Mouse (Mus musculus) E14TG2a.4 (cell line): ENCODE data around the gene Triobp.

Source experiments
- CTCF ChIP-seq: conservative IDR thresholded peaks from 2 replicates; pipeline ENCODE4 v1.5.1; 2014; ENCODE audit warnings: low read length
- NANOG ChIP-seq: IDR thresholded peaks from 2 replicates; pipeline ENCODE4 v1.6.1; 2014; ENCODE audit warnings: borderline replicate concordance, low read length, mixed read lengths
- POU5F1 ChIP-seq: IDR thresholded peaks from 2 replicates; pipeline ENCODE4 v1.6.1; 2014; ENCODE audit warnings: low read length, borderline replicate concordance

DNA sequence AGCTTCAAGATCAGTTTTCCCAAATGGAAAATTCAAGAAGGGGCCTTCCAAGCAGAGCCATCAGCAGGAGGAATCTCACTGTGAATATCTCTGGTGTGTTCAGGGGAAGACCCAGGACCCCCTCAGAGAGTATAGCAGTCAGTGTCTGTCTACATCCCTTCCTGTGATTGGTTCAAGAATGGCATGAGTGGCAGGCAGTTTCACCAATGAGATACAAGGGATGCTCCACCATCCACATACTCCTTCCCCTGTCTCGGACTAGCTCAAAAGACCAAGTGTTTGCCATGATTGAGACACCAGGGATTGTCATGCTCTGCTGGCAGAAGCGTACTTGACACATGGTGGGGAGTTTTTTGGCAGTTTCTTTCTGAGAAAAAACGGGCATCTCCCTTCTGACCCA, 59.1 kb downstream of the Triobp start:
- TF ChIP-seq CTCF, result no peak
- no peak for TF ChIP-seq NANOG
- TF ChIP-seq POU5F1, result no peak
